Mouse (Mus musculus): ENCODE measurements around the gene Rpgrip1l.

- TF ChIP-seq CTCF (IDR thresholded peaks at IDR 0.05; ENCODE audit: borderline replicate concordance, extremely low read depth, insufficient read depth, insufficient read length) (no peak), POLR2A (IDR thresholded peaks at IDR 0.05; ENCODE audit: borderline replicate concordance, extremely low read depth, insufficient read depth, insufficient read length, poor library complexity, severe bottlenecking) (no peak)
These were observed 79.0 kb downstream of the Rpgrip1l start for GRCm38 (mm10) chr8:91234097-91234496.

All from brain, embryonic 14.5 days (tissue).